Mouse (Mus musculus): Measurements from ENCODE around the gene Rab3b. TPM values are rescaled to one million over a fixed set of nuclear protein-coding genes. Genes with fewer than 3 reads are reported as not detected.

Rab3b gene
- total and polyA plus RNA-seq, 2 experiments from 2014 or later, result 99.1 to 314 TPM

DNA sequence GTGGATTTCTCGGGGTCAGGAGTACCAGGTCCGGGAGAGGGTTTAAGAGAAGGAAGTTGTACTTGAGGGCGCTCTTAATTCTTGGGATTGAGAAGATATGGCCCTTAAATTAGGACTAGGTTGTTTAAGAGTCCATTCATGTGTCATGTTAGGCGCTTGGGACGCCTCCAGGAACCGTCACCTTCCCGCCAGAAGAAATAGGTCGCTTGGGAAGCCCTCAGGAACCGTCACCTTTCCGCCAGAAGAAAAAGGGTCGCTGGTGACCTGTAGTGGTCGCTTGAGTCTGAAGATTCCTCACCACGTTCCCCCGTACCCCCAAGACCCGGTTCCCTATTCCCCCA is 43.9 kb upstream of the Rab3b start:
- H3K4me3 ChIP-seq (ENCODE audit: low read length), result peak overlapping the region; percentile 98
- peak overlapping the region; percentile 99 for H3K9ac ChIP-seq (replicated peaks; ENCODE audit: low read length)
- peak overlapping the region; percentile 99 for H3K27ac ChIP-seq
- TF ChIP-seq CTCF (IDR thresholded peaks at IDR 0.05; ENCODE audit: low read depth), result no peak
- ATAC-seq (no peak), DNase-seq (ENCODE audit: low spot score) (peak; percentile 25)
- no peaks in the 10 kb centered on the region; the same call in 1 of the 2 replicates for H3K36me3 ChIP-seq (ENCODE audit: insufficient read depth, low read length)
- no peaks in the 10 kb centered on the region for H3K4me1 ChIP-seq (ENCODE audit: insufficient read depth, low read length)
- H3K27me3 ChIP-seq (ENCODE audit: insufficient read depth, low read length), result no peaks in the 10 kb centered on the region
- H3K9me3 ChIP-seq (ENCODE audit: low read length), result no peaks in the 10 kb centered on the region
- H3K4me2 ChIP-seq (ENCODE audit: low read depth, low read length), result peak overlapping the region; percentile 72
- WGBS, result under 1% methylated on average over 15 of the region's 15 CpGs

DNA sequence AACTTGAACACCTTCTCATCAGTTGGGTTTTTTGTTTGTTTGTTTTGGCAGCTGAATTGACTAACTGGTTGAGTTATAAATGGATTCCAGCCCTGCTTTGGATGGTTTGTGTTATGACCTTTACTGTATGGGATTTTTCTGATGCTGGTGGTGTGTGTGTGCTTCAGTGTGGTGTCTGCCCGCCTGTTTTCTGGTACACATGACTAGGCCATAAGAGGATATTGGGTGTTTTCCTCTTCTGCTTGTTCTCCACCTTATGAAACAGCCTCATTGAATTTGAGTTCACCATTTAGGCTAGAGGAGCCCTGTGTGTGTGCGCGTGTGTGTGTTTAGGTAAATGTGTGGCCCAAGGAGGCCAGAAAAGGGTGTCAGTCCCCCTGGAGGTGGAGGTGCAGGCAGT is 43.4 kb upstream of the Rab3b start:
- H3K27me3 ChIP-seq (ENCODE audit: insufficient read depth, low read length), result no peaks in the 10 kb centered on the region
- no peaks in the 10 kb centered on the region for H3K9me3 ChIP-seq (ENCODE audit: low read length)
- no peak overlapping the region for H3K27ac ChIP-seq
- no peak for DNase-seq (ENCODE audit: low spot score)
- no peak for TF ChIP-seq CTCF (IDR thresholded peaks at IDR 0.05; ENCODE audit: low read depth)
- H3K4me2 ChIP-seq (ENCODE audit: low read depth, low read length), result peak overlapping the region; percentile 72
- 62% methylated on average over 3 of the region's 3 CpGs for WGBS
- no peak for ATAC-seq
- H3K4me1 ChIP-seq (ENCODE audit: insufficient read depth, low read length), result no peaks in the 10 kb centered on the region
- H3K36me3 ChIP-seq (ENCODE audit: insufficient read depth, low read length), result no peaks in the 10 kb centered on the region
- peak overlapping the region; percentile 99 for H3K9ac ChIP-seq (replicated peaks; ENCODE audit: low read length)
- peak overlapping the region; percentile 98 for H3K4me3 ChIP-seq (ENCODE audit: low read length)

DNA sequence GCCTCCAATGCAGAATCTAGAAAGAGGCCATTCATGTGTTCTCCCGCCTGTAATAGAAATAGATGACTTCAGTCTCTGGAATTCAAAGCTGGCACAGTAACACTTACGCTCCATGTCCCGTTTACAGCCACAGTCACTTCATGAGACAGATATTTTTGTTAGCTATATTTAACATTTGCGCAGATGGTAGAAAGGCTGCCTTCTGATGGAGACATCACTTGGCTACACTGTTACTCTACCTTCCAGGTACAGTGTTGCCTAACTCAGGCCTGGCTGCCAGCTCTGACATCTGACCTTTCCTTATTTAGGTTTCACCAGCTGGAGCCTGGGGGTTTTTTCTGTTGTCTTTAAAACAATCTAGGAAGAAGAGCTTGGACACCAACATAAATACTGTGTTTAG is 40.8 kb upstream of the Rab3b start:
- Histone ChIP-seq H3K9ac (replicated peaks; ENCODE audit: low read length) (0 out of 2 replicates have a peak overlapping the region, but pooled peaks have one; percentile 5), H3K36me3 (ENCODE audit: insufficient read depth, low read length) (no peaks in the 10 kb centered on the region), H3K9me3 (ENCODE audit: low read length) (no peaks in the 10 kb centered on the region), H3K4me3 (ENCODE audit: low read length) (no peak overlapping the region), H3K27ac (no peak overlapping the region), H3K4me1 (ENCODE audit: insufficient read depth, low read length) (no peaks in the 10 kb centered on the region), H3K27me3 (ENCODE audit: insufficient read depth, low read length) (no peaks in the 10 kb centered on the region), H3K4me2 (ENCODE audit: low read depth, low read length) (no peak overlapping the region)
- DNase-seq (ENCODE audit: low spot score), result no peak
- ATAC-seq, result no peak
- 81% methylated on average over 4 of the region's 4 CpGs for WGBS
- no peak for TF ChIP-seq CTCF (IDR thresholded peaks at IDR 0.05; ENCODE audit: low read depth)

DNA sequence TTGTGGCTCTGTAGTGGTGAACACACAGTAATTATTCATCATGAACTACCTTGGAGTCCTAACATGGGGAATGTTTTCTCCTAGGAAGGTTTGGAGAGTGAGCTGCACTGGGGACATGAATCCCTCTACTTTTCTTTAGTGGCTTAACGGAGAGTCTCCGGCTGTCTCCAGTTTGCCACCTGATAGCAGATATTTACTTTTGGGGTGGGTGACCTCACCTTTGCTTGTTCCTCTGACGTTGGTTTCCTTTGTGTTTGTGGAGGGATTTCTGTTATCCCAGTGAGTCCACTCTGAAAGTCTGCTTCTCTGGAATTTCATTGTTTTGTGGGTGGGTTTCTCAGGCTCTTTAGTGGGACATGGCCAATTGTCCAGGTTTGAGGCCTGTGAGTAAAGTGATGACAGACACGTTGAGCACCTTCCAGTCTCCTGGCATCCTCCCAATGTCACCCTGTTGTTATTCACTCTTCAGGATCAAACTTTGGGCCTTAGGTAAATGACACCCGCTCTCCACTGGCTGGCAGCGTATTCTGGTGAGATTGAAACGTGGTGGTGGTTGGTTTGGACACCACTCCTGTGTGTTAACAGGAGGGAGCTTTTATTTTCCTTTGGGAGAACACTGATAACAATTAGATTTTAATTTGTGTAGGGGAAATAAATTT is 36.8 kb upstream of the Rab3b start:
- Histone ChIP-seq H3K36me3 (ENCODE audit: insufficient read depth, low read length) (no peaks in the 10 kb centered on the region), H3K4me1 (ENCODE audit: insufficient read depth, low read length) (no peaks in the 10 kb centered on the region), H3K4me2 (ENCODE audit: low read depth, low read length) (no peak overlapping the region), H3K4me3 (ENCODE audit: low read length) (no peak overlapping the region), H3K9ac (replicated peaks; ENCODE audit: low read length) (no peak overlapping the region), H3K27me3 (ENCODE audit: insufficient read depth, low read length) (no peaks in the 10 kb centered on the region), H3K27ac (no peak overlapping the region), H3K9me3 (ENCODE audit: low read length) (no peaks in the 10 kb centered on the region)
- ATAC-seq (no peak), DNase-seq (ENCODE audit: low spot score) (no peak)
- no peak for TF ChIP-seq CTCF (IDR thresholded peaks at IDR 0.05; ENCODE audit: low read depth)
- 91% methylated on average over 7 of the region's 7 CpGs for WGBS

DNA sequence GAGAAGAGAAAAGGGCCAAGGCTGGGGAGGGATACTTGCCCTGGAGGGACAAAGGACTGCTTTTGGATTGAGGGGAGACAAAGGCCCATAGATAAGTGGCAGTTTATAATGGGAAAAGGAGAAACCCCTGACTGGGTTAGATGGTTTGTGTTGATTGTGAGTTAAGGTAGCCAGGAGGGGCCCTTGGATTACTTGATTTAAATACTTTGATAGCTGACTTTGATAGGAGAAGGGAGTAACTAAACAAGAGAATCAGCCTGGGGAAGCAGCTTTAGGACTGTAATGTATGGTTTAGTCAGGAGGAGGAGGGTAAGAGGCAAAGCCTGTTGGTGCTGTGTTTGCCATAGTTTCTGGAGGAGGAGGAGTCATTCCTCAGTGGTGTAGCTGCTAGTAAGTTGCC is 35.5 kb upstream of the Rab3b start:
- H3K9ac ChIP-seq (replicated peaks; ENCODE audit: low read length), result no peak overlapping the region
- H3K4me2 ChIP-seq (ENCODE audit: low read depth, low read length), result no peak overlapping the region
- H3K9me3 ChIP-seq (ENCODE audit: low read length), result no peaks in the 10 kb centered on the region
- TF ChIP-seq CTCF (IDR thresholded peaks at IDR 0.05; ENCODE audit: low read depth), result no peak
- H3K4me1 ChIP-seq (ENCODE audit: insufficient read depth, low read length), result no peaks in the 10 kb centered on the region
- no peak for DNase-seq (ENCODE audit: low spot score)
- H3K36me3 ChIP-seq (ENCODE audit: insufficient read depth, low read length), result no peaks in the 10 kb centered on the region
- H3K4me3 ChIP-seq (ENCODE audit: low read length), result no peak overlapping the region
- H3K27ac ChIP-seq, result no peak overlapping the region
- ATAC-seq, result no peak
- H3K27me3 ChIP-seq (ENCODE audit: insufficient read depth, low read length), result no peaks in the 10 kb centered on the region

DNA sequence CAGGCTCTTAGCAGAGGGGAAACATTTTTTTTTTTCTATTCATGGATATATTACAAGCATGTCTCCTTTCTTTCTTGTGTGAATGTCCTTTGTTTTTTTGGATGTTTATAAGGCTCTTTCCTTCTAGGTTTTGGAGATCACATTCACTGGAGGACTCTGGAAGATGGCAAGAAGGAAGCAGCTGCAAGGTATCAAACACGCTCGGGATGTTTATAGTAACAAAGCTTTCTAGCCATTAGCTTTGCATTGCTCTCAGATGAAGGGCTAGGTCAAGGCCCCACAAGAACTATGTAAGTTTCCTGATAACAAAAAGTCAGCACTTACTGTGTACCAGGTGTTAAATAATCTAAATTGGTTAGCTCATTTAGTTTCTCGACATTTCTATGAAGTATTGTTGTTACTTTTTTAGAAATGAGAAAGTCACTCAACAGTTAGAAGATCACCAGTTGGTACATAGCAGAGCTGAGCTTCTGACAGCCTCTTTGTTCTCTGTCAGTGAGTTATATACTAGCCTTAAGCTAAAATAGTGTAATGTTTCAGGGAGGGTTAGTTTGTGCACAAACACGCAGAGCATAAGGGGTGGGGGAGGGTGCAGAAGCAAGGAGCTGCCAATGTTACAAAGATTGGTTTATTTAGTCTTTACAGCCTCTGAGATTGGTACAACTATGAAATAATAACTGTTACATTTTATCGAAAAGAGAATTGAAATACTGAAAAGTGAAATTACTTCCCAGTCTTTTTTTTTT is 32.9 kb upstream of the Rab3b start:
- Histone ChIP-seq H3K9ac (replicated peaks; ENCODE audit: low read length) (no peak overlapping the region), H3K9me3 (ENCODE audit: low read length) (no peaks in the 10 kb centered on the region), H3K4me3 (ENCODE audit: low read length) (no peak overlapping the region), H3K27ac (no peak overlapping the region), H3K36me3 (ENCODE audit: insufficient read depth, low read length) (no peaks in the 10 kb centered on the region), H3K4me1 (ENCODE audit: insufficient read depth, low read length) (peaks cover 12% of the 10 kb centered on the region), H3K27me3 (ENCODE audit: insufficient read depth, low read length) (no peaks in the 10 kb centered on the region), H3K4me2 (ENCODE audit: low read depth, low read length) (no peak overlapping the region)
- TF ChIP-seq CTCF (IDR thresholded peaks at IDR 0.05; ENCODE audit: low read depth), result no peak
- ATAC-seq (no peak), DNase-seq (ENCODE audit: low spot score) (no peak)
- WGBS, result 92% methylated on average over 5 of the region's 5 CpGs

Measured in hindbrain, postnatal 0 days (tissue).